Mouse (Mus musculus) adrenal gland, postnatal 14 days (tissue): Measurements from ENCODE around the gene Gm45808. TPM values are rescaled to one million over a fixed set of nuclear protein-coding genes. Genes with fewer than 3 reads are reported as not detected.
"Not testable (repeated sequence)": the region's sequence is repeated elsewhere in the genome, so short reads cannot be mapped to it uniquely, and the experiment has no call there.

Experiments
- DNase-seq: peaks from one replicate; pipeline ENCODE4 v3.0.0; 2021; ENCODE audit warnings: mixed read lengths
- total RNA-seq: library from RNA; stranded (reverse); gene quantifications from 2 replicates; pipeline ENCODE4 v1.2.3, GENCODE M21; 2021

Gm45808 gene
- total RNA-seq, 1 experiment from 2014 or later, result 31.2 TPM

- DNase-seq, result no peak
Measured at GRCm38 (mm10) chr7:45467090-45467670, 19.4 kb downstream of the Gm45808 start.

DNA sequence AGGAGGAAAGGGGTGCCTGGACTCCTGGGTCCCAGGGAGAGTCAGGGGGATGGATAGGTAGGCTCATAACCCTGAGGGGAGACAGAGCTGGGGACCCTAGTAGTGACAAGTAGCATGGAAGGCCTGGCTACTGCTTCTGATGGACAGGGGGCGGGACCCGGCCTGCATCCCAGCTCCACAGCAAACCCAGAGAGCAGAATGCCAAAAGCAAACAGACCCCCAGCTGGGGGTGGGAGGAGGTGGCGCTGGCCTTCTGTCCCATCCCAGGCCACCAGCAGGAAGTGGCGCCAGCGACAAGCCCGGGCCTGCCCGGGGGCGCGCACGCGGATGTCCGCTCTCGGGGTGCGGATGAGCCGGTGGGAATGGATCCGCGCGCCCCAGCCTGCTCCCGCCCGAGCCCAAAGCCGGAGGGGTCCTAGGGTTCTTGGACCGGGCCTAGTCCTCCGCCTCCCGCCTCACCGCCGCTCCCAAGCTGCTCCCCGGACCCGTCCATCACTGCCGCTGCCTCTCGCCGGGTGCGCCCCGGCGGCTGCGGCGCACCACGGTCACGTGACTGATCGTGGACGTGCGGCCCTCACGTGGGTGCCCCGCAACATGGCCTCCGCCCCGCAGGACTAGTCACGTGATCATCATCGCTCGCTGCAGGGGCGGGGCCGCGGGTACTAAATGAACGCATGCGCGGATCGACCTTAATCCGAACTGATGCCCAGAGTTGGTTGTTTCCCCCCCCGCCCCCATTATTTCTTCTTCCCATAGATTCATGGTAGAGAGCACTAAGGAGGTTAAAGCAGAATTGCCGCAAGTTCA, 20.1 kb downstream of the Gm45808 start, which contains the start of gene Bax:
Bax (minus strand) TSS at position 616 of the 807 bp plus-strand sequence.
- peak; percentile 97 for DNase-seq

- DNase-seq, result no peak
Measured at GRCm38 (mm10) chr7:45465549-45465948, 21.1 kb downstream of the Gm45808 start.

- no peak for DNase-seq
Measured at GRCm38 (mm10) chr7:45465112-45465511, 21.5 kb downstream of the Gm45808 start.

DNA sequence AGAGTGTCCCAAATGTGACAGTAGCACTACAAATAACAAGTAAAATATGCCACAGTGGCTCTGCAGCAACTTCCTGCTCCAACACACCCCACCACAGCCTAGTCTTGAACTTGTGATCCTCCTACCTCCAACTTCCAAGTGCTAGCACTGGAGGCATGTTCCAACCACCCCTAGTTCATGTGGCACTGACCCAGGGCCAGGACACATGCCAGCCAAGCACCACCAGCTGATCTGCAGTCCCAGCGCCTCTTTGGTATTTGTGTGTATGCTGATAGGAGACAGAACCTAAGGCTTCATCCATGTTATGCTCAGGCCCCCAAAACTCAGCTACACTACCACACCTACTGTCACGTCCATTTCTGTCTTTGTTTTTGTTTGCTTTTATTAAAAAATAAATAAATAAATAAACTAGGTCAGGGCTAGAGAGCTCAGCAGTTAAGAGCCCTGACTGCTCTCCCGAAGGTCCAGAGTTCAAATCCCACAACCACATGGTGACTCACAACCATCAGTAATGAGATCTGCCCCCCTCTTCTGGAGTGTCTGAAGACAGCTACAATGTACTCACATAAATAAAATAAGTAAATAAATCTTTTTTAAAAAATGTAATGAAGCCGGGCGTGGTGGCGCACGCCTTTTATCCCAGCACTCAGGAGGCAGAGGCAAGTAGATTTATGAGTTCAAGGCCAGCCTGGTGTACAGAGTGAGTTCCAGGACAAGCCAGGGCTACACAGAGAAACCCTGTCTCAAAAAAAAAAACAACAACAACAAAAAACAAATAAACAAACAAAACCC, 22.4 kb downstream of the Gm45808 start:
- no peak for DNase-seq

- DNase-seq, result not testable (repeated sequence)
Measured at GRCm38 (mm10) chr7:45462868-45463267, 23.7 kb downstream of the Gm45808 start.

DNA sequence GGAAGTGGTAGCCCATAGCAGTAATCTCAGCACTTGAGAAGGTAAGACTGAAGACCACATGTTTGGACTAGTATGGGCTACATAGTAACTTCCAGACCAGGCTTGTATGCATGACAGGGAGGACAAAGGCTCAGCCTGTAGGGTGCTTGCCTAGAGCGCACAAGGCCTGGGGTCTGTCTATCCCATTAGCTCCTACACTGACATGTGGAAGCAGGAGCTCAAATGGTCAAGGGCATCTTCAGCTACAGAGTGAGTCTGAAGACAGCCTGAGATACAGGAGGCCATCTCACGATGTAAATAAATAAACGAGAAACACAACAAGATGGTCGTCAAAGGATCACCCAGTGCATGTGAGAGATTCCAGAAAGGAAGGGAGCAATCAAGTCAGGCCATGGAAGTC, 24.3 kb downstream of the Gm45808 start:
- no peak for DNase-seq

DNA sequence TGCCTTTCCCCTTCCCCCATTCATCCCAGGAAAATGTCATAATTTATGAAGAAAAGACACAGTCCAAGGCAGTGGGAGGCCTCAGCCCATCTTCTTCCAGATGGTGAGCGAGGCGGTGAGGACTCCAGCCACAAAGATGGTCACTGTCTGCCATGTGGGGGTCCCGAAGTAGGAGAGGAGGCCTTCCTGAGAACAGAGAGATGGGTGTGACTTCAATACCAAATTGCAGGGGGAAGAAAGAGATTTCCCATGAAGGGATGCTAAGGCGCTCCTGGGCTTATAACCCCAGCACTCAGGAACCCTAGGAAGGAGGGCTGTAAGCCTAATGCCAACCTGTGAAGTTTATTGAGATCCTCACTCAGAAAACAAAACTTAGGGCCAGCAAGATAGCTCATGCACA, 24.8 kb downstream of the Gm45808 start:
- DNase-seq, result no peak

GRCm38 (mm10) chr7:45461326-45461725, 25.3 kb downstream of the Gm45808 start:
- DNase-seq, result no peak

DNA sequence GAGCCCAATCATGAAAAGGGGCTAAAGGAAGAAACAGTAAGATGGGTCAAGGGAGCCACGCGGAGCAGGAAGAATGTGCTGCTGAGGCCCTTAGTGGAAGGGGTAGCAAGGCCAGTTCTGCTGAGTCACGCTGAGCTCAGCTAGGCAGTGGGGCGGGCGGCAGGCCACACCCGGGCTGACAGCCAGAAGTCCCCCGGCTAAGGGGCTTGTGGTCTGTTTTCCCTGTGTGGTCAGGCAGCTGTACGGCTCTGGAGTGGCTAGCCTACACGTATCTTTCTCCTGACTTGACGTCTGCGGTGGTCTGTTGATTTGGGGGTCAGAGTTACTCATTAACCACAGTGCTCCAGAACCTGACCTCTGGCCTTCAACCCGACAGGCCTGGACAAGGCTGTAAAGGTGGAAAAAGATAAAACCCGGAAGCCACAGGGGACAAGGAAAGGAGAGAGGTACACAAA, 25.7 kb downstream of the Gm45808 start:
- DNase-seq, result peak; percentile 82

- no peak for DNase-seq
Measured at GRCm38 (mm10) chr7:45460377-45460776, 26.2 kb downstream of the Gm45808 start.

DNA sequence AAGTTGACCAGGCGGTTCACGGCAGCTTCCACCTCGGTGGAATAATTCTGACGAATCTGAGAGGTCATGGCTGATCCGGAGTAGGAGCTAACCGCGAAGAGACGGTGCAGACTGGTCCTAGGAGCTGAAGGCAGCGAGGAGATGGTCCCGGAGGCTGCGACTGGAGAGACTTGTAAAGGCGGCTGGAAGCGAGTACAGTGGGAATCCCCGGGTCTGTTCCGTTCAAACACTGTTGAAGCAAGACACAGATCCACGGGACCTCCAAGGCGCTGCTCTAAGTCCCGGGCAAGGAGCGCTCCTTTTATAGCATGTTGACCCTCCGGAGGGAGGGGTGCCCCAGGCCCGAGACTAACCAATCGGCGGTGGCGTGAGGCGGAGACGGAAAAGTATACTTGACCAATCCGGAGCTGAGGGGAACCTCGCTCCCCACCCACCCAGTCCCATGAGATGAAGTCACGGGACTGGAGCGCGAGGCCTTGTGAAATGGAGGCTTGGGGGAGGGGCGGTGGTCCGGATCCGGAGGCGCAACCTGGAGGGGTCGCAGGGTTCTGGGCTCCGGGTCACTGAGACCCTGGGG, 27.0 kb downstream of the Gm45808 start, which contains the start of gene Ftl1:
Ftl1 (minus strand) TSS at position 321 of the 577 bp plus-strand sequence.
- DNase-seq, result peak; percentile 98

DNA sequence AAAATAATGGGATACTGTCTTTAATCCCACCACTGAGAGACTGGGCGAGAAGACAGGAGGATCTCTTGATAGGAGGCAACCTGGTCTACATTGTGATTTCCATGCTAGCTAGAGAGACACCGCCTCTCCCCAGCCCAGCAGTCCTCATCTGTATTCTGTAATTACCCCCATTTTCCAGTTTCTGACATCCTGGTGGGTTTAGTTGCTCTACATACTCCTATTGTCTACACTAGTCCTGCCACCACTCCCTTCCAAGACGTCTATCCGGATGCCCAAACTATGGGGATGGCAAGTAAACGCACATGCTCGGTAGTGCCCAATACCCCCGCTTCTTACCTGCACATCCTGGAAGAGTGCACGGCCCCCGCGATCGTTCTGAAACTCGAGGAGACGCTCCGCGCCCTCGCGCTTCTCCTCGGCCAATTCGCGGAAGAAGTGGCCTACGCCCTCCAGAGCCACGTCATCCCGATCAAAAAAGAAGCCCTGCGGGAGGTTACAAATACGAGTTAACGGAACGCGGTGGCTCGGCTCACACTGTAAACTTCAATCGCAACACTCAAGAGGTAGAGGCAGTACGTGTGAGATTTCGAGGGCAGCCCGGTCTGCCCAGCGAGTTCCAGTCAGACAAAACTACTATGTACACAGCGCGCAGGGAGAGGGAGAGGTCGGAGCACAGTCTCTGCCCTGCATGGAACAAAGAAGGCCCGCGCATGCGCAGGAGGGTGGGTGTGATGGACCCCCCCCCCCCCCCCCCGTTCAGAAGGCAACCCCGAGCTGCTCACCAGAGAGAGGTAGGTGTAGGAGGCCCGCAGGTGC, 27.7 kb downstream of the Gm45808 start:
- peak; percentile 94 for DNase-seq

DNA sequence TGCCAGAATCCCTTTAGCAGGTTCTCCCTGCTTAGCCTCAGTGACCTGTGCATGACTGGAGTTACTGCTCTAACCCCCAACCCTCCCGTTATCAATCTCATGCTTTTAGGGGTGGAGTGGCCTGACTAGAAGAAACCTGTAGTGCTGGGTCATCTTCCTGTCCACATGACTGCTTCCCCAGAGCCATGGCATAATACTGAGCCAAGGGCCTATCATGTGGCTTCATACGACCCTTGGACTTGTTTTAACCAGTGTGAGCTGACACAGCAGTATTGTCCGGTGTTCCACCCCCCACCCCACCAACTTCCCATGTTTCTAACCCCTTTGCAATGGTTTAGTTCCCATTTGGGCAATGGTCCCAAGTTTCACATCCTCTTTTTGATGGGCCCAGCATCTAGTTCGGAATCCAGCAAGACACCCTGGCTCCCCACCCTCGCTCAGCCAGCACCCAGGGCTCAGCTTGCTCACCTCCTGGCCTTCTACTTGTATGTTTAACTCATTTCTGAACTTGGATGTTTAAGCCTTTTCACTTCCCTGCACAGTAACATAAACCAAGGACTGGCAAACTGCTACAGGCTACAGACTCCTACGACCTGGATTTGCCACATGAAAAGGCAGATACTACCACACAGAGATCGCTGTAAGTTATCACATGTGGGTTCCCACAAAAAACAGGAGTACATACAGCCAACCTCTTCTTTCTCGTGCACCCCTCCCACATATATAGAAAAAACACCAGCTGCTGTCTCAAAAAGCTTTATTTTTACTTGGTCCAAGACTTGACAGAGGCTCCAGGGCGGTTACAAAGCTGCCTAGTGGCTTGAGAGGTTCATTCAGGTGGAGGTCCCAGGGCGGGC, 29.2 kb downstream of the Gm45808 start:
- peak; percentile 42 for DNase-seq

DNA sequence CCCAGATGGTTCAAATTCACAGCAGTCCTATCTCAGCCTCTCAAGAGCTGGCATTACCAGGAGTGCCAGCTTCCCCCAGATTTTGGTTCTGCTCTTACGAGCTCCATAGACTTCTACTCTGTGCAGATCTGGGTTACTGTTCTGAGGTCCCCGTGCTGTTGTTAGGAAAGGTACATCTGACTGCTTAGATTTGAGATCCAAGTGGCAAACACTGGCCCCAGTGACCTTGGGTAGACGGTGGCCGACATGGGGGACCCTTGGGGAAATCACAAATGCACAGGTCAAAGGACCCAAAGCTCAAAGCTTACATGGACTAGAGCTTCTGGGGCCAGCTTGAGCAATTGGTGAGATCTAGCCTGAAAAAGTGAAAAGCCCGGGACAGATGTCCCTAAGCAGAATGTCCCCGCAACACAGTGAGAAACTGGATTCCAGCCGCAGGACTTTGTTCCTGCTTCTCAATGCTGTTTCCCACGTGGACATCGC, 29.8 kb downstream of the Gm45808 start:
- no peak for DNase-seq

- no peak for DNase-seq
Measured at GRCm38 (mm10) chr7:45455932-45456696, 30.5 kb downstream of the Gm45808 start.

- DNase-seq, result no peak
Measured at GRCm38 (mm10) chr7:45454971-45455370, 31.6 kb downstream of the Gm45808 start.

- DNase-seq, result peak; percentile 91
Measured at GRCm38 (mm10) chr7:45451344-45451982, 35.1 kb downstream of the Gm45808 start.

GRCm38 (mm10) chr7:45449974-45450373, 36.6 kb downstream of the Gm45808 start:
- no peak for DNase-seq
